9 mouse cellular contexts compared by ENCODE assay signal in genomic region chr10:4620596-4621504, GRCm38 (mm10). TPM values are rescaled to one million over a fixed set of nuclear protein-coding genes. Genes with fewer than 3 reads are reported as not detected.
A peak's percentile ranks its signal among the peaks of the same experiment; 100 is the strongest.
DNase-seq lines count a peak whose midpoint lies in the region; ATAC-seq and TF ChIP-seq lines count a peak whose summit lies in the region.
"Had no signal": no experiment of that assay in that cellular context is flagged by ENCODE, and none has a peak within 500 bp of the region (broad histone marks: within the 10 kb centered on the region; RNA-seq: fewer than 3 reads in every experiment).

No protein-coding gene starts in this region.

- no peaks in the 10 kb centered on the region for H3K36me3 ChIP-seq in embryonic facial prominence, embryonic 14.5 days (ENCODE audit: control insufficient read depth, insufficient read depth, low read length)
- H3K36me3 ChIP-seq in hindbrain, postnatal 0 days (ENCODE audit: insufficient read depth, low read length), result no peaks in the 10 kb centered on the region

- no peaks in the 10 kb centered on the region for H3K4me1 ChIP-seq in embryonic facial prominence, embryonic 14.5 days (ENCODE audit: control insufficient read depth, insufficient read depth, low read length)
- H3K4me1 ChIP-seq in hindbrain, postnatal 0 days (ENCODE audit: insufficient read depth, low read length), result no peaks in the 10 kb centered on the region
- H3K4me1 ChIP-seq in cerebellum, adult 2 months (ENCODE audit: control insufficient read depth, insufficient read depth, low read length), result no peaks in the 10 kb centered on the region

- no peak overlapping the region; the same call in 1 of the 2 replicates for H3K27ac ChIP-seq in embryonic facial prominence, embryonic 14.5 days (replicated peaks; ENCODE audit: low read depth, low read length)
- H3K27ac ChIP-seq in hindbrain, postnatal 0 days, result no peak overlapping the region
- H3K27ac ChIP-seq in cerebellum, adult 2 months (ENCODE audit: insufficient read depth, low read length), result no peak overlapping the region

- H3K9me3 ChIP-seq in embryonic facial prominence, embryonic 14.5 days (ENCODE audit: control insufficient read depth, low read length), result no peaks in the 10 kb centered on the region
- no peaks in the 10 kb centered on the region for H3K9me3 ChIP-seq in hindbrain, postnatal 0 days (ENCODE audit: low read length)
- H3K9me3 ChIP-seq: megakaryocyte, embryonic 14.5 days had no signal

- WGBS in embryonic facial prominence, embryonic 14.5 days, result 55% methylated on average over 24 of the region's 24 CpGs
- WGBS in hindbrain, postnatal 0 days, result 85% methylated on average over 24 of the region's 24 CpGs
- WGBS in cerebellum, adult 2 months, result 80% methylated on average over 24 of the region's 24 CpGs

- no peak overlapping the region for H3K4me3 ChIP-seq in embryonic facial prominence, embryonic 14.5 days (ENCODE audit: low read depth, low read length)
- H3K4me3 ChIP-seq in hindbrain, postnatal 0 days (ENCODE audit: low read length), result no peak overlapping the region
- H3K4me3 ChIP-seq in cerebellum, adult 2 months (replicated peaks; ENCODE audit: insufficient read depth, low read depth, low read length), result no peak overlapping the region
- H3K4me3 ChIP-seq: megakaryocyte, embryonic 14.5 days had no signal

- peak; percentile 61 for DNase-seq in embryonic facial prominence, embryonic 14.5 days (ENCODE audit: low spot score)
- peak; percentile 60 for DNase-seq in kidney, adult 18-20 months
- no peak for DNase-seq in frontal cortex, postnatal 14 days (ENCODE audit: low spot score in 2 of 2)
- DNase-seq in cerebellum, adult 18-20 months, result no peak
- DNase-seq in hindbrain, postnatal 0 days (ENCODE audit: low spot score), result no peak
- DNase-seq in cerebellum, adult 2 months, result no peak

- H3K4me2 ChIP-seq in embryonic facial prominence, embryonic 14.5 days (ENCODE audit: low read depth, low read length), result peak overlapping the region; percentile 18; the same call in 1 of the 2 replicates
- H3K4me2 ChIP-seq in hindbrain, postnatal 0 days (ENCODE audit: low read depth, low read length), result no peak overlapping the region

- TF ChIP-seq POLR2A in cerebellum, adult 2 months (IDR thresholded peaks at IDR 0.05; ENCODE audit: borderline replicate concordance, insufficient read depth, low read length), result no peak

- no peak overlapping the region for H3K9ac ChIP-seq in embryonic facial prominence, embryonic 14.5 days (ENCODE audit: low read depth, low read length)
- no peak overlapping the region for H3K9ac ChIP-seq in hindbrain, postnatal 0 days (replicated peaks; ENCODE audit: low read length)

- no peak for TF ChIP-seq CTCF in hindbrain, postnatal 0 days (IDR thresholded peaks at IDR 0.05; ENCODE audit: low read depth)
- TF ChIP-seq CTCF in cerebellum, adult 2 months (IDR thresholded peaks at IDR 0.05; ENCODE audit: borderline replicate concordance, insufficient read depth, low read depth, low read length), result no peak

- peak; percentile 23 for ATAC-seq in activated CD4-positive, CD25-positive, alpha-beta regulatory T cell, adult 4 months
- peak; percentile 75; the same call in 1 of the 2 replicates for ATAC-seq in embryonic facial prominence, embryonic 14.5 days (ENCODE audit: low read depth)
- peak; percentile 72 for ATAC-seq in megakaryocyte progenitor cell, adult 5-6 weeks (replicated peaks; ENCODE audit: poor library complexity)
- no peak for ATAC-seq in hindbrain, postnatal 0 days

- no peaks in the 10 kb centered on the region for H3K27me3 ChIP-seq in embryonic facial prominence, embryonic 14.5 days (replicated peaks; ENCODE audit: control insufficient read depth, insufficient read depth, low read length)
- no peaks in the 10 kb centered on the region for H3K27me3 ChIP-seq in hindbrain, postnatal 0 days (ENCODE audit: insufficient read depth, low read length)
- no peaks in the 10 kb centered on the region for H3K27me3 ChIP-seq in cerebellum, adult 2 months (ENCODE audit: control insufficient read depth, insufficient read depth, low read length)
- H3K27me3 ChIP-seq: megakaryocyte, embryonic 14.5 days had no signal

RNA-seq across cellular contexts. Expression of gene Esr1, which starts 9.5 kb away (rescaled TPM):
- 1 to 10 TPM in 1 of 2 experiments, under 1 TPM in 1; 0.68 to 7.2 TPM for polyA plus RNA-seq in activated CD4-positive, CD25-positive, alpha-beta regulatory T cell, adult 4 months (2017; shearing (Covaris generic))
- 0.51 and 0.82 TPM in 2 replicates for polyA plus RNA-seq in embryonic facial prominence, embryonic 14.5 days (2014; fragmentation: Nextera tagmentation; extraction: Ambion mirVana)
- 14.4 and 16.2 TPM in 2 replicates for total RNA-seq in megakaryocyte progenitor cell, adult 5-6 weeks (2015)
- total RNA-seq in megakaryocyte progenitor cell, adult 5-6 weeks (2017), result 9.5 and 10.9 TPM in 2 replicates
- total RNA-seq in hindbrain, postnatal 0 days (2014; rRNA removed), result 0.58 and 0.93 TPM in 2 replicates
- 0.63 and 0.67 TPM in 2 replicates for polyA plus RNA-seq in hindbrain, postnatal 0 days (2015; fragmentation: Nextera tagmentation; extraction: Ambion mirVana)
- 0.52 and 0.54 TPM in 2 replicates for polyA plus RNA-seq in cerebellum, adult 2 months (2012; rRNA removed)

Comparison
In these comparisons a context has a peak if more than half of its experiments do, and no peak if none do; other contexts are left out.
1. DNase-seq: peak in embryonic facial prominence, embryonic 14.5 days (single experiment) and kidney, adult 18-20 months (single experiment); none in frontal cortex, postnatal 14 days (0 of 2), cerebellum, adult 18-20 months (0 of 2), hindbrain, postnatal 0 days (single experiment) and cerebellum, adult 2 months (0 of 2).